Mouse (Mus musculus) Patski (cell line): ENCODE data around the gene Hist1h2ap. TPM values are rescaled to one million over a fixed set of nuclear protein-coding genes. Genes with fewer than 3 reads are reported as not detected.
A peak's percentile ranks its signal among the peaks of the same experiment; 100 is the strongest.
"Not testable (repeated sequence)": the region's sequence is repeated elsewhere in the genome, so short reads cannot be mapped to it uniquely, and the experiment has no call there.

Experiments
- ATAC-seq: fragments of 100-300 bp; one replicate; pipeline ENCODE4 v1.8.0; 2021
- CTCF ChIA-PET: fragments of 350-600 bp; sonication (Branson Sonifier 250); formaldehyde crosslinking; loops from one replicate; lab custom pipeline; 2022; ENCODE audit warnings: inconsistent platforms; lab: Charles Lee
- POLR2A ChIA-PET: fragments of 350-600 bp; sonication (Branson Sonifier 250); formaldehyde crosslinking; loops from one replicate; lab custom pipeline; 2022; ENCODE audit warnings: antibody characterized with exemption, inconsistent platforms; lab: Charles Lee
- DNase-seq: peaks from one replicate; pipeline ENCODE4 v3.0.0-alpha.2; 2011; ENCODE audit warnings: low read depth, low spot score
- H3K27me3 ChIP-seq: fragments of 371-371 bp; one replicate; pipeline ENCODE4 v1.5.1; 2021
- CTCF ChIP-seq: fragments of 100-300 bp; IDR thresholded peaks from one replicate; pipeline ENCODE4 v1.5.1; 2021
- in situ Hi-C: fragments of 300-500 bp; cut with MboI; formaldehyde crosslinking; loops from 3 replicates; pipeline ENCODE4 v1.11.1; 2018; ENCODE audit warnings: low pct_unique_long_range_greater_than_20kb, mixed read lengths
- polyA plus RNA-seq: library from polyadenylated mRNA; unstranded; gene quantifications from one replicate; pipeline ENCODE4 v1.2.3, GENCODE M21; 2021

Hist1h2ap gene
- polyA plus RNA-seq, 1 experiment from 2014 or later: 0.60 TPM

DNA sequence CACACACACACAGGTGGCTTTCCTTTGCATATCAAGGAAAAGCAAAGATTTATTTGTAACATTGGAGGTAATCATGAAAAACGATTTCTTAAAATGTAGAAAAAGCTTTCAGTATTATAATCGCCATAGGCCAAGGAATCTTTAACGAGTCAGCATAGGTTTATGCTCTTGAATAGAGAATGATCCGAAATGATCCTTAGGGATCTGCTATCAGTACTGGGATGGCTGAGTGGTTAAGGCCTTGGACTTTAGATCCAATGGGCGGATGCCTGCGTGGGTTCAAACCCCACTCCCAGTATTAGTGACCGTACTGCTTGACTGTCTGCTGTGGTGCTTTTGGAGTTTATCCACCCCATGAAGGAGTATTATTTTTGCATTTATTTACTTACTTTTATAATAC lies 37.7 kb downstream of the Hist1h2ap start:
- CTCF ChIA-PET: no interaction called here
- DNase-seq (no peak), ATAC-seq (no peak)
- in situ Hi-C loops: loop anchor here (25.0 kb wide), 1 partner anchor 1967 kb away; the partner anchor contains the start of genes Hist1h1a, Hist1h2ab, Hist1h3a and Hist1h3b
- no peak for TF ChIP-seq CTCF
- POLR2A ChIA-PET: no interaction called here
- no peaks in the 10 kb centered on the region for H3K27me3 ChIP-seq

GRCm38 (mm10) chr13:21790601-21791283 lies 42.6 kb downstream of the Hist1h2ap start:
- ChIA-PET CTCF (no interaction called here), POLR2A (no interaction called here)
- ATAC-seq (no peak), DNase-seq (no peak)
- in situ Hi-C loops: loop anchor here (25.0 kb wide), 1 partner anchor 1972 kb away; the partner anchor contains the start of genes Hist1h1a, Hist1h2ab, Hist1h3a and Hist1h3b
- no peaks in the 10 kb centered on the region for H3K27me3 ChIP-seq
- TF ChIP-seq CTCF: no peak

DNA sequence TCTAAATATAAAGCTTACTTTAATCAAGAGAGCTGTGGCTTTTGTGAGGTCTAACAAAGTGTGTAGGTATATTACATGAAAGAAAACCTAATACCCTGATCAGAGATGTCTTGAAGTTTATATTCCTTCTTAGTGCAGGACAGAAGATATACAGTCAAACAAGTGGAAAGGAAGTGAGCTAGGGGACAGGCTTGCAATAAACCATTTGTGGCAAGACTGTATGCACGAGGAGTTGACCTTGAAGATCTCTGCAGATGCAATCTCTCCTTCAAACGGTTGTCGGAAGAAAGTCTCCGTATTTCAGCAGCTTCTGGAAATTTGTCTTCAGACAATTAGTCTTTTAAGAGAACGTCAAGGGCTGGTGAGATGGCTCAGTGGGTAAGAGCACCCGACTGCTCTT lies 43.4 kb downstream of the Hist1h2ap start:
- ChIA-PET POLR2A (no interaction called here), CTCF (no interaction called here)
- no peaks in the 10 kb centered on the region for H3K27me3 ChIP-seq
- in situ Hi-C loops: loop anchor here (25.0 kb wide), 1 partner anchor 1972 kb away; the partner anchor contains the start of genes Hist1h1a, Hist1h2ab, Hist1h3a and Hist1h3b
- DNase-seq: no peak
- no peak for ATAC-seq
- TF ChIP-seq CTCF: no peak

- H3K27me3 ChIP-seq: no peaks in the 10 kb centered on the region
- POLR2A ChIA-PET: interaction anchor here (1.1 kb wide), 1 partner anchor 1754 kb away, joined by 3 read pairs; no protein-coding TSS in a partner anchor
- DNase-seq (no peak), ATAC-seq (peak; percentile 18)
- in situ Hi-C loops: loop anchor here (25.0 kb wide), 1 partner anchor 1974 kb away; the partner anchor contains the start of genes Hist1h1a, Hist1h2ab, Hist1h3a and Hist1h3b
- CTCF ChIA-PET: no interaction called here
- no peak for TF ChIP-seq CTCF
These were observed 45.3 kb downstream of the Hist1h2ap start for GRCm38 (mm10) chr13:21787760-21788593.

GRCm38 (mm10) chr13:21786899-21787629 lies 46.2 kb downstream of the Hist1h2ap start, which contains the start of the genes Hist1h2an and Hist1h2bp:
Gene Hist1h2an (minus strand): TSS chr13:21787218.
Gene Hist1h2bp (plus strand): TSS chr13:21787461.
- POLR2A ChIA-PET: interaction anchor here (1.1 kb wide), 1 partner anchor 1754 kb away, joined by 3 read pairs; no protein-coding TSS in a partner anchor
- in situ Hi-C loops: loop anchor here (25.0 kb wide), 1 partner anchor 1975 kb away; the partner anchor contains the start of genes Hist1h1a, Hist1h2ab, Hist1h3a and Hist1h3b
- CTCF ChIA-PET, H3K27me3 ChIP-seq: not testable (repeated sequence)
- ATAC-seq (peak; percentile 91), DNase-seq (peak; percentile 99)

DNA sequence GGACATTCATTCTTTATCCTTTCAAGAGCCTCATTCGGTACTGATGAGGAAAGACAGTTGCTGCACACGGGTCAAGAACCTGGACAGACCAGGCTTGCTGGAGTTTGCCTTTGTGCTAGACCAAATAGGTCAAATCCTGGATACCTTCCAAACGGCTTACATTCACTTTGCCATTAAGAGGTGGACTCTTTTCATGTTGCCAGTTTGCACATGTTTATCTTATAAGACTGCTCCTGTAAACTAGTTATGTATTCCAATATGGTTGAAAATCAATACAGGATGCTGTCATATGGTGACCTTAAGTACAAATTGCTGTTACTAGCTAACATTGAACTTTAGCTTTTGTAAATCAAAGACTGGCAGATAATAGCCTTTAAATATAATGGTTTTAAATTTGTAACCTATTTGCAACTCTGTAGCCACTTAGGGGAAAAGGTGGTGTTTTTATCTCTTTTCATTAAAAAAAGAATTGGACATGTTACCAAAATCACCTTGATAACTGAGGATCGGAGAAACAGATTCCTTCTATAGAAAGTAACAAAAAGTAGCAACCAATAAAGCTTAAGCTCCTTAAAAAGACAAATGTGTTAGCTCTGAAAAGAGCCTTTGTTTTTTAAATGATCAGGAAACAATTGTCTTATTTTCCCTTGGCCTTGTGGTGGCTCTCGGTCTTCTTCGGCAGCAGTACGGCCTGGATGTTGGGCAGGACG lies 47.0 kb downstream of the Hist1h2ap start:
- DNase-seq (no peak), ATAC-seq (no peak)
- TF ChIP-seq CTCF: no peak
- H3K27me3 ChIP-seq: no peaks in the 10 kb centered on the region
- ChIA-PET POLR2A (no interaction called here), CTCF (no interaction called here)
- in situ Hi-C loops: loop anchor here (25.0 kb wide), 1 partner anchor 1976 kb away; the partner anchor contains the start of genes Hist1h1a, Hist1h2ab, Hist1h3a and Hist1h3b

- no peaks in the 10 kb centered on the region for H3K27me3 ChIP-seq
- no peak for DNase-seq
- ChIA-PET CTCF (no interaction called here), POLR2A (interaction anchor here (0.9 kb wide), 1 partner anchor 31 kb away, joined by 4 read pairs; the partner anchor contains the start of genes Hist1h2ak and Hist1h2bn)
- no peak for ATAC-seq
- TF ChIP-seq CTCF: no peak
- in situ Hi-C loops: loop anchor here (25.0 kb wide), 1 partner anchor 1978 kb away; the partner anchor contains the start of genes Hist1h1a, Hist1h2ab, Hist1h3a and Hist1h3b
These were observed 49.0 kb downstream of the Hist1h2ap start for GRCm38 (mm10) chr13:21784311-21784710.

GRCm38 (mm10) chr13:21783734-21784161 lies 49.6 kb downstream of the Hist1h2ap start:
- CTCF ChIA-PET: no interaction called here
- no peaks in the 10 kb centered on the region for H3K27me3 ChIP-seq
- in situ Hi-C loops: loop anchor here (25.0 kb wide), 1 partner anchor 1979 kb away; the partner anchor contains the start of genes Hist1h1a, Hist1h2ab, Hist1h3a and Hist1h3b
- TF ChIP-seq CTCF: no peak
- POLR2A ChIA-PET: interaction anchor here (0.9 kb wide), 1 partner anchor 30 kb away, joined by 4 read pairs; the partner anchor contains the start of genes Hist1h2ak and Hist1h2bn
- ATAC-seq: no peak
- DNase-seq: no peak

- no peaks in the 10 kb centered on the region for H3K27me3 ChIP-seq
- in situ Hi-C loops: loop anchor here (25.0 kb wide), 1 partner anchor 1979 kb away; the partner anchor contains the start of genes Hist1h1a, Hist1h2ab, Hist1h3a and Hist1h3b
- TF ChIP-seq CTCF: no peak
- DNase-seq: peak; percentile 82
- ATAC-seq: peak; percentile 46
- POLR2A ChIA-PET: no interaction called here
- CTCF ChIA-PET: no interaction called here
These were observed 50.1 kb downstream of the Hist1h2ap start, which contains the start of gene Hist1h3i for GRCm38 (mm10) chr13:21783255-21783617. Gene Hist1h3i (minus strand): TSS chr13:21783370.

Other genes starting within 250 kb of the Hist1h2ap start
- gene Olfr1362, start 219.5 kb downstream of the Hist1h2ap start, polyA plus RNA-seq: not detected
- gene Olfr11, start 191.0 kb downstream of the Hist1h2ap start, polyA plus RNA-seq: not detected
- not detected for gene Olfr1361, start 170.1 kb downstream of the Hist1h2ap start, polyA plus RNA-seq
- not detected for gene Olfr1360, start 156.1 kb downstream of the Hist1h2ap start, polyA plus RNA-seq
- gene Olfr1359, start 135.4 kb downstream of the Hist1h2ap start, polyA plus RNA-seq: not detected
- 1.1 TPM for gene Hist1h2bl, start 117.4 kb downstream of the Hist1h2ap start, polyA plus RNA-seq
- not detected for gene Hist1h2ai, start 117.1 kb downstream of the Hist1h2ap start, polyA plus RNA-seq
- gene Hist1h3h, start 115.8 kb downstream of the Hist1h2ap start, polyA plus RNA-seq: 4.9 TPM
- gene Hist1h2bm, start 111.5 kb downstream of the Hist1h2ap start, polyA plus RNA-seq: not detected
- 1.2 TPM for gene Hist1h4j, start 98.4 kb downstream of the Hist1h2ap start, polyA plus RNA-seq
- 6.5 TPM for gene Hist1h4k, start 83.0 kb downstream of the Hist1h2ap start, polyA plus RNA-seq
- not detected for gene Hist1h2ak, start 79.7 kb downstream of the Hist1h2ap start, polyA plus RNA-seq
- 4.9 TPM for gene Hist1h2bn, start 79.4 kb downstream of the Hist1h2ap start, polyA plus RNA-seq
- gene Hist1h1b, start 52.9 kb downstream of the Hist1h2ap start, polyA plus RNA-seq: 1.4 TPM
- gene Hist1h3i, start 50.1 kb downstream of the Hist1h2ap start, polyA plus RNA-seq: 1.6 TPM
- 4.5 TPM for gene Hist1h2an, start 46.3 kb downstream of the Hist1h2ap start, polyA plus RNA-seq
- gene Hist1h2bp, start 46.0 kb downstream of the Hist1h2ap start, polyA plus RNA-seq: 0.45 TPM
- 35.6 TPM for gene Hist1h2bq, start 23.3 kb downstream of the Hist1h2ap start, polyA plus RNA-seq
- not detected for gene Hist1h2ao, start 23.0 kb downstream of the Hist1h2ap start, polyA plus RNA-seq
- 1.0 TPM for gene Hist1h4m, start 21.8 kb downstream of the Hist1h2ap start, polyA plus RNA-seq
- gene Hist1h4n, start 1.3 kb downstream of the Hist1h2ap start, polyA plus RNA-seq: not detected
- 36.6 TPM for gene Hist1h2br, start 236 bp upstream of the Hist1h2ap start, polyA plus RNA-seq
- 7.7 TPM for gene Zfp184, start 111.6 kb upstream of the Hist1h2ap start, polyA plus RNA-seq
- gene Pom121l2, start 147.7 kb upstream of the Hist1h2ap start, polyA plus RNA-seq: not detected
- 6.3 TPM for gene Prss16, start 176.2 kb upstream of the Hist1h2ap start, polyA plus RNA-seq
- 1.6 TPM for gene Hist1h2ah, start 202.1 kb upstream of the Hist1h2ap start, polyA plus RNA-seq
- gene Hist1h2bk, start 202.4 kb upstream of the Hist1h2ap start, polyA plus RNA-seq: 15.2 TPM
- gene Hist1h4i, start 207.9 kb upstream of the Hist1h2ap start, polyA plus RNA-seq: 10.2 TPM
- not detected for gene Hist1h2ag, start 209.4 kb upstream of the Hist1h2ap start, polyA plus RNA-seq
- gene Hist1h2bj, start 209.7 kb upstream of the Hist1h2ap start, polyA plus RNA-seq: not detected